Mouse (Mus musculus): Measurements from ENCODE around the gene Iars2.
A peak's percentile ranks its signal among the peaks of the same experiment; 100 is the strongest.
"Not testable (repeated sequence)": the region's sequence is repeated elsewhere in the genome, so short reads cannot be mapped to it uniquely, and the experiment has no call there.

Iars2 gene

DNA sequence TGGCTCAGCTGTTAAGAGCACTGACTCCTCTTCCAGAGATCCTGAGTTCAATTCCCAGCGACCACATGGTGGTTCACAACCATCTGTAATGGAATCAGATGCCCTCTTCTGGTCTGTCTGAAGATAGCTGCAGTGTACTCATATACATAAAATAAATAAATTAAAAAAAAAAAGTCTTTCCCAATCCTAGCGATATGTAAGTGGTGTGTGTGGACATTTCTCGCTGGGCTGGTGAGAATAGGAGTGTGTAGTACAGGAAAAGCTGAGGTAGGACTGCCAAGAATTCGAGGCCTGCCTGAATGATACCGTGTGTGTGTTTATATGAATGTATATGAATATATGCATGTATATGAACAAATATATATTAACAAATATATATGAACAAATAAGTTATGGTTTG is 2.2 kb upstream of the Iars2 start:
- DNase-seq = no peak

DNA sequence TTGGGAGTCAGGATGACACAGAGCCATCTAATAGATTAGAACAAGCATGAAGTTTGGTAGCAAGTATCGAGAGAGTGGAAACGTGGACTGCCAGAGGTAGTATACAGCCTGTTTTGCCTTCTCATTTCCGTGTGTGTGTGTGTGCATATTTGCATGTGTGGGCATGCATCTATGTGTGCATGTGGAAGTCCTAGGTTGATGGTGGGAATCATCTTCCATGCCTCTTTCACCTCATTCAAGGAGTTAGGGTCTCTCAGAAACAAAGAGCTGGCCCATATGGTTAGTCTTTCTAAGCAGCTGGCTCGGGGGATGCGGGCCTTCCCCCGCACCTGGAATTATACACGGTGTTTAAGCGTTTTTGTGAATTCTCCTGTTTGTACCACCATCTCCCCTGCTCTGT is 655 bp upstream of the Iars2 start:
- no peak for DNase-seq

DNA sequence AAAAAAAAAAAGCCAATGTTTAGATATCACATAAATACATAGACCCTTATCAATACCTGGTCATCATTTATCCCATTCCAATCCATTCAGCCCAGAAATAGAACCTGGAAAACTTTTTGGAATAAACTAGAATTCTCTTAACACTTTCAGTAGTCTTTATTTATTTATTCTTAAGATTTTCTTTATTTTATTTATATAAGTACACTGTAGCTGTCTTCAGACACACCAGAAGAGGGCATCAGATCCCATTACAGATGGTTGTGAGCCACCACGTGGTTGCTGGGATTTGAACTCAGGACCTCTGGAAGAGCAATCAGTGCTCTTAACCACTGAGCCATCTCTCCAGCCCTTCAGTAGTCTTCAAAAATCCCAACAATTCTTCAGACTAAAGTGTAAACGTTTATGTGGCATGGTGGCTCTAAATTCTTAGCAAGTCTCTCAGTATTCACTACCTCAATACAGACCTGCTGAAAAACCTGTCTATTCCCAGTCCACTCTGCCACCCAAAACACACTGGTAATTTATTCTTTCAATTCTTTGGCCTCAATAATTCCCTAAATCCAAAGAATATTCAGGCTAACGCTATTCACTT is 1.3 kb downstream of the Iars2 start:
- not testable (repeated sequence) for DNase-seq

DNA sequence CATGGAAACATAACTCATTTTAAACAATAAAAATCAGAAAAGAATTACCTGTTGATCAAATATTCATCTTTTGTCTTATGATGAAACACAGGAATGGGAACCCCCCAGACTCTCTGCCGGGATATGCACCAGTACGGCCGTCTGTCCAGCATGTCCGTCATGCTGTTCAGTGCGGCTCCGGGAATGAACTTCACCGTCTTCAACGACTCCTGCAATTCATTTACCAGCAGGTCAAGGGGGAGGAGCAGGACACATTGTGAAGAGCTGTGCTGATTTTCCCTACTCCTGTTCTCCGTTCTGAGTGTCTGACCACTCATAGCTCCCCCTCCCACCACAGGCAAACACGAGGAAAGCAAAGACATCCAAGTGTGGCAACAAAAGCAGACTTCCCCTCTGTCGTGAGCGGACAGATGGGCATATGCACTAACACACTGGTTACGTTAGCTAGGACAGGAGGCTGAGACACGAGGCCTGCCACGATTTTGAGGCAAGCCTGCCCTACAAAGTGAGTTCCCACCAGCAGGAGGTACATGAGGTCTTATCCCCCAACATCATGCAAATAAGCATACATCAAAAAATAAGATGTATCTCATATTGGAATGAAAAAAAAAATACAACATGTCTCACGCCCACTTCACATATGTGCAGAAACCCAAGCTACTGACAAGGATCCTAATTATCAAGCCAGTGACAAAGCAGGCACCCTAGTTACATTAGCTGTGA is 13.2 kb downstream of the Iars2 start:
- DNase-seq = no peak

DNA sequence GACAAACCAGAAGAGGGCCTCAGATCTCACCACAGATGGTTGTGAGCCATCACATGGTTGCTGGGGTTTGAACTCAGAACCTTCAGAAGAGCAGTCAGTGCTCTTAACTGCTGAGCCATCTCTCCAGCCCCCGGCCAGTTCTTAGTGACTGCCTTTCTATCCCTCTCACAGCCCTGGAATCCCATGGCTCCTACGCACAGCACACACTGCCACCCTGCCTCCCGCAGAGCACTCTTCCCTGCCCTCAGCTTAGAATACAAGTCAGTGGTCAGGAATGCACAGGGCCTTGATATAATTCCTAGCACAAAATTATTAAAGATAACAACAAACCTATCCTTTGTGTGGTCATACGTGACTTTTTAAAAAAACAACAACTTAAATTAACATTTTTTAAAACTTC is 14.7 kb downstream of the Iars2 start:
- DNase-seq = no peak

DNA sequence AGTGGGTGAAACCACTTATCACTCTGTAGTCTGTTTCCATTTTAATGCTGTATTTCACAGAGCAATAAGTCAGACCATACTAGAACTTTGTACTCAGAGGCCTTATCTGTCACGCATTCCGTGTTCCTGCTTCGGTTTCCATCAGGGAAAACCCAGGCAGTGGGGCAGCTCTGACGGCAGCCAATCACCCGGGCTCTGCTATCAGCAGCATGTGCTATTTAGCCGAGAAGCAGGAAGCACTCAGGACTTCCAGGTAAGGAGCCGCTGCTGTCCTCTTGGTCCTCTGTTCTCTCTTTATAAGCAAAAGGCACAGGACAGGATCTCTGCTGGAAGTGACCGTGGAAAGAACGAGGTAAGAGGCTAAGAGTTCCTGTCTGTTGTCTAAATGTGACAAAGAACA is 17.2 kb downstream of the Iars2 start:
- DNase-seq = no peak

DNA sequence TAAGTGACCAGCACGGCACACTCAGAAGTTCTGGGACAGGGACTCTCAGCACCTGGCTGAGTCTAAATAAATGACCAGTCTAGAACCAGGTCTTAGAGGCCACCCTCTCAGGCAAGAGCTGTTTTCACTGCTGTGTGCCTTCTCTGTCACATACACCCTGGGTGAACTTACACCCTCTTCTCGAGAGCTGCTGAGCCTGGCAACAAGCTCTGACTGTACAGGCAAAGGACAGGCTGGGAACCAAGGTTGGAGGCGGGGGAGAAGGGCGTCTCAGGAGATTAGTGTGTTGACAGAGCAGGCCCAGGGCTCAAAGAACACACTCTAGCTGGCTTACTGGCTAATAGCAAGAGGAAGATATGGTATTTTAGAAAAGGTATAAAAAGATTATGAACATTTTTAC is 20.3 kb downstream of the Iars2 start:
- no peak for DNase-seq

DNA sequence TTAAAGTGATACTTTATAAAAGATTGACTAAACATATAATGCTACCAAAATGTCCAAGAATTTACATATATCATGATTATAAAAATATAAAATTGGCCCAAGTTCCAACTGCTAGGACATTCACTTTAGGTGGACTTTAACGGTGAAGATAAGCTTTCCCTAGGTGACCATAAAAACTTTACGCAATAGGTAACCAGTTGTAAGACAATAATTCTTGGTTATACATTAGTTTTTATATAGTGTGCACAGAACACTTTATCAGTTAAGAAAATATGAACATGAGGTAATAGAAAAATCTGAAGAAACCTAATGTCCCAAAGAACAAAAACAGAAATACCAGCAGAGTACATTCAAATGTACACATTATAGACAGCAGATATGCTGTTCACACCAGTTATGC is 20.9 kb downstream of the Iars2 start:
- DNase-seq = no peak

DNA sequence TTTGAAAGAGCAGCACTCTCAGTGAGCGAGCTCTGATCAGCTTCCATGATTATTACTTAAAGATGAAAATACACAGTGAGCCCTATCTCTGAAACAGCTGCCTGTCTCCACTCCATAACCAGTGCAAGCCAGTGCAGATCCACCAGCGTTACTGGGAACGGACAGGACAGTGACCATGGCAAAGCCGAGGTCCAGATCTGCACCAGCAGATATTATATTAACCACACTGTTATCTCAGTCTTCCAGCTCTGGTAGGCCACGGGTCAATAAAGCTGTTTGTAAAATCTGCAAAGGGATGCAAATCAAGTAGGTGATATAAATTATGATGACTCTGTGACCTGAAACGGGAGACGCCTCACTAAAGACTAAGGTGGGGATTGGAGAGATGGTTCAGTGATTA is 21.6 kb downstream of the Iars2 start:
- no peak for DNase-seq

DNA sequence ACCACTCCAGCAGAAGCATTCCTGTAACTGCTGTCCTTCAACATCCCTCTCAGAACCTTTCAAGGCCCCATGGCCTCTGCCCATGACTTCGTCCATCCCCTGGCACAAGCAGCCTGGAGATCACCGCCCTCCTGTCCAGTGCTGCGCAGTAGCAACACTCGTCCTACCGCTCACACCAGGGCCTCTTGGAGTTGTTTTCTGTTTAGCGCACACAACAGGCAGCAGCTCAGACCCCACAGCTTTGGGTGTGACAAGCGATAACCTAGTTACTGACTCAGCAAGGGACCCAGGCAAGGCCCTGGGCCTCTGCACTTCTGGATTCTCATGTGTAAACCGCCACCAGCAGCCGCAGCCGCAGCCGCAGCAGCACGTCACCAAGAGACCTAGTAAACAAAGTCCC is 22.4 kb downstream of the Iars2 start:
- DNase-seq = no peak

DNA sequence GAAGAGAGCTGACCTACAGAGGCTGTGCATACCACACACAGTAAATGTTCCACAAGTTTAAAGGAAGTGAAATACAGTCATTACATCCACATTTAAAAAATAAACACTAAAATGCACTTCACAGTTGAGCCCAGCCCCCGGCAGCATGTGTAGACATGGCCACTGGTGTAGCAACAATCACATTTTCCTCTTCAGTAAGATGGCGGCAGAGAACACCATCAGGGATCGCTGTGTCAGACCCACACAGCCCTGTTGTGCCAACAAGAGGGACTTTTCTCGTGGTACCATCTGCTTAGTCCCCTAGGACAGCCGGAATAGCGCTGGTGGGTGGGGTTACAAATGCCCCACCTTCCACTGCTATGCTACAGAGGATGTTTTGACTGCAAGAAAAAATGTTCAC is 26.4 kb downstream of the Iars2 start:
- no peak for DNase-seq

DNA sequence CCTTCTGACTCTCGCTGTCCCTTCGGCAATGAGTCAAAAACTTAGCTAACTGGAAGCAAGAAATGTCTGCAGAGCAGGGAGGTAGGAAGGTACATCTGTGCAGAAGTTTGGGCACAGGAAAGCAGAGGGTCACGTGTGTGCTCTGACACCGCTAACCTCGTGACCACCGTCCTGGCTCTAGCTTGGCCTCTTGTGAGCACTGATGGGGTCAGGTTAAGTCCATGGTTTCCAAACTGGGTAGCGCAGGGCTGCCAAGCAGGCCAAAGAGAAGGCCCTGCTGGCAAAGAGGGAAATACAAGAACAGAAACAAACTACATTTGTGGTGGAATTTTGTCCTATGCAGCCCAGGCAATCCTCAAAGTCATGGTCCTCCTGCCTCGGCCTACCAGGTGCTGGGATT is 30.7 kb downstream of the Iars2 start:
- DNase-seq = no peak

DNA sequence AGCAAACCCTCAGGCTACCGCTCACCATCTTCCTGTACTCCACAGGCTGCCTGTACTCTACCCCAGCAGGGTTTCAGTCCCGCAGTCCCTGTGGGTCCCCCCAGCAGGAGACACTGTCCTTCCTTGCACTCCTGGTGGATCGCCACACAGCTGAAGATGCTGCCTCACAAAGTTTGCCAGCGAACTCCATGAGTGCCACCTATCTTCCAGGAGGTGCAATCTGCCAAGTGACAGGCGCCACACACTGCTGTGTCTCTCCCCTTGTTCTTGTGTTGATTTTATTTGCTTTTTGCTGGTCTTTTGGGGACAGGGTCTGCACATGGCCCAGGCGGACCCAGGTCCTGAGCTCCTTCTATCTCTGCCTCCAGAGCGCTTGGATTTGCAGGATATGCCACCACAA is 32.3 kb downstream of the Iars2 start:
- no peak for DNase-seq

DNA sequence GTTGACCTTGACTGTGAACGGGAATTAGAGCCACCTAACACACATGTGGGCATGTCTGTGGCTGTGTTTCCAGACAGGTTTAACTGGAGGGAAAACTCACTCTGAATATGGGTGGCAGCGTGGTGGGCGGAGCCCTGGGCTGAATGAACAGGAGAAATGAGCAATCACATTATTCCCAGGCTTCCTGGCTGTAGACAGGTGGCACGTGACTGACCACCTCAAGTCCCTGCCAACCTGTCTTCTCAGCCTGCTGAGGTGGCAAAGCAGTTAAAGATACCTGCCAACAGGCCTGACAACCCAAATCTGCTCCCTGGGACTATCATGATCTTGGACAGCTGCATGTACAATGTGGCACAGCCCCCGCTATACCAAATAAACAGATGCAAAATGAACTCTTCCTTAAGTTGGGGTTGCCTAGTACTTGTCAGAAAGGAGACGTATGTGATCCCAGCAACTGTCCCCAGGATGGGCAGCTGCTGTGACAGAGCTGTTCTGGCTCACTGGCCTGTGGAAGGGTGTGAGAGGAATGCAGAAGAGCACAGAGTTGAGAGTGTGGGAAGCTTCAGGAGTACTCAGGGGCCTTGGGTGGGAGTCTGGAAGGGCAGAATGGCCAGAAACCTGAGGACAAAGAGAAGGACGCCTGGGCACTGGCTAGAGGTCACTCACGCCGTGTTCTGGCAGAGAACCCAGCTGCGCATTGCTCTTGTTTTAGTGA is 36.4 kb downstream of the Iars2 start:
- peak; percentile 25 for DNase-seq

DNA sequence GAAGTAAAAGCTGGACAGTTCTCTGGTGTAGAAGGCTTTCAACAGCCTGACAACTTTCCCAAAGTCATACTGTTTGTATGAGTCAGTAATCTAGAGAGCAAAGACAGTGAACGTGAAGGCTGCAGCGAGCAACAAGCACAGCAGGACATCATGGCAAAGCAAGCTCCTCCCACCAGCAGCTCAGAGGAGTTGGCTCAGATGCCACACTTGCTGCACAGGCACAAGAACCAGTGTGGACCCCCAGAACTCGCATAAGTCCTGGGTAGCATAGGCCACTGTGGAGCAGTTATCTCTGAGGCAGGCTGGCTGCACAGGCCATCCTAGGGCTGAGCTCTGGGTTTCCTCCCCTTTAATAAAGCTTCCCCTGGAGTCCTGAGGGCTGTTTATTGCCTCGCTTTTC is 37.9 kb downstream of the Iars2 start:
- DNase-seq = no peak

DNA sequence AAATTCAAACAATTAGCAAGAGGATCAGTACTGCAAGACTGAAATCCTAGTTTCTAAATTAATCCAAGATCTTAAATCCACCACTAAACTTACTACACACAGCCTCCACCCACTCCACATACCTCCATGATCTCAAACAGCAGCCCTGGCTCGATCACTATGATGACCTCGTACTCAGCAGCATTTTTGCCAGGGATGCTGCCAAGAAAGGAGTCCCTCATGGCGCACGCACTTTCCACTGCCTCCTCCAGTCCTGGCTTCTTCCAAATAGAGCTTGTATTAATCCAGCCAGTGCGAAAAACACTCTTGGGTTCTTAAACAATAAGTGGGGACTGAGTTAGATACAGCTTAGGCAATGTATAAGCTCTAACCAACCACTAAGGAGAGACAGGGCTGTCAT is 40.0 kb downstream of the Iars2 start:
- no peak for DNase-seq

DNA sequence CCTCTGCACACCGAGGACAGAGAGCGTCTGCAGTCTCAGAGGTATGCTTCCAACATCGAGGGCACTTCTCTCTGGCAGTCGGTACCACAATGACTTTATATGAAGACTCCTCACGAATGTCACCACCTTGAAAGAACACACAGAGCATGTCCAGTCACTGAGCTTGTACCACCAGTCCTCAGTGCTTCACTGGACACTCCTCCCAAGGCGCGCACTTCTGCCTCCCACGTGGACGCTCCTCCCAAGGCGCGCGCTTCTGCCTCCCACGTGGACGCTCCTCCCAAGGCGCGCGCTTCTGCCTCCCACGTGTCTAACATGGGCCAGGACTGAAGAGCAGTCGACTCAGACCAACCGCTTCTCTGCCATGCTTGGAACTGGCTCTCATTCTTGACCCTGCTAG is 42.1 kb downstream of the Iars2 start:
- no peak for DNase-seq

DNA sequence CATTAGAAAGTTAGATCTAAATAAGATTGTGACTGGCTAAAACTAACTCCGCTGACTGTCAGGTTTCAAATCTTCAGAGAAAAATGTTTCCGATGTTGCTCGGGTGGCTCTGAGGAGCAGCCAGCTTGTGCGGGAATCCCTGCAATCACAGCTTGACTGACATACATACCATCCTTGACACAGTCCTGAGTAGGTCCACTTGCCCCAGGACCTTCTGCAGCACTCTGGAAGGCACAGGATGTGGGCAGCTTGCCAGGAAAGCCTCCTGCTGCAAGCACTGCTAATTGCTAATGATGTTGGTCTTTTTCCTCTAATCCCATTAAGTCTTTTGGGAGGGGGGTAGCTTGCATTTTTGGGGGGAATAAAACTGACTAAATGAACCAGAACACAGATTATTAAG is 44.0 kb downstream of the Iars2 start:
- peak; percentile 65 for DNase-seq

DNA sequence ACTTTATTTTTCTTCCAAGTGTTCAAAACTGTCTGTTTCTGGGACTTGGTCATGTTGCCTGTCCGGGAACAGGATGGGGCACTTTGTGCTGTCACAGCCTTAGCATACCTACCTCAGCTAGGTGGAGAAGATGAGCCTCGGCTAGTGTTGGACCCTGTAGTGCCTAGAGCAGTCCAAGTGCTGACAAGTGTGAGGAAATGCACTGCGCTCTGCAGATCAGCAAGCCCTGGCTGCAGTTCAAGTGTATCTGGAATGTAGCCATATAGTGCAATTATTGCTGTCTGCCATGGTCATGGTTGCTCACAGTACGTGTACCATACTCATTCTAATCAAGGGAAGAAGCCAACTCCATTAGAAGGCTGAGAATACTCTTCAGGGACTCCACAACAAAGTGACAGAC is 44.5 kb downstream of the Iars2 start:
- DNase-seq = peak; percentile 73

DNA sequence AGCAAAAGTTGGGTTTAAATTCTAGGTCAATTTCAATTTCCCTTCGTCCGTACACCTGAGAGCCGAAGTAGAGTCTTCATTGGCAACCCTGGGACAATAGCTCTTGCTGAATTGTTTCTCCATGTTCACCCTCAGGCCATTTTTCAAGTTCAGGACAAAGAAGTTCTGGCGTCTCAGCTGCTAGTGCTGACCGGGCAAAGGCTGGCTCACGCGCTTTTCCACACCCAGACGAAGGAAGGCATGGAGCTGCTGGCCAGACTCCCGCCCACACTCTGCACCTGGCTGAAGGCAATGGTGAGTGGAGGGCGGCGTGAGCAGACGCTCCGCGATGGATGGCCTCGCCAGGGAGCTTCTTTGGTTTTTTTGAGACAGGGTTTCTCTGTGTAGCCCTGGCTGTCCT is 45.9 kb downstream of the Iars2 start:
- no peak for DNase-seq

DNA sequence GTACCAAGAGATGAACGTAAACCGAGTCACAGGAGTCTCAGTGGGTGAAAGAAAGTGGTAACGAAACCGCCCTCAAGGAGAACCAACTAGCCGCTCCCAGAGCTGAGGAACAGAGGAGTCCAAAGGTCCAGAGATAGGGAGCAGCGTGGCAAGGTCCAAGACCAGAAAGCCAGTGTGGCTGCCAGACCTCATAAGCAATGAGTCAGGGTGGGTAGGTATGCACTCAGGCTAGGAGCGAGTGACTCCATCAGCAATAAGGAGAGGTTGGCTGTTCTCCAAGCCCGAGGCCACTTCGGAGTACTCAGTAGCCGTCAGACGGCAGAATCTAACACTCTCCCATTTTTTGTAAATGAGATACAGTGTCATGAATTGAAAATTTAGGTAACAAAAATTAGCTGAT is 46.4 kb downstream of the Iars2 start:
- no peak for DNase-seq

DNA sequence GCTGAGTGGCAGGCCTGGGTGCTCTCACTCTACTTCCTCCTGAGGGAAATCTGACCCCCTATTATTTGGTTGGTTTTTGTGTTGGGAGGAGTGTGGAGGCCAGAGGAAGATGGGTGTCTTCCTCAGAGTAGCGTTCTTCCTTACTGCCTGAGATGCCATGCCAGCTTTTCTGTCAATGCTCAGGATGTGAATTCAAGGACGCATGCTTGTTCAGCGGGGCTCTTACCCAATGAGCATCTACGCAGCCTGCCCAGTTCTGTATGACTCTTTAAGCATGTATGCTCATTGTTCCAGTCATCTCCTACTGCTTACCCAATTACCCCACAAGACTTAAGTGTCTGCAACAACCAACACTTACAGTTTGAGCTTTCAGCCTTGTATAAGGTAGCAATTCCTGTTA is 48.6 kb downstream of the Iars2 start:
- no peak for DNase-seq

DNA sequence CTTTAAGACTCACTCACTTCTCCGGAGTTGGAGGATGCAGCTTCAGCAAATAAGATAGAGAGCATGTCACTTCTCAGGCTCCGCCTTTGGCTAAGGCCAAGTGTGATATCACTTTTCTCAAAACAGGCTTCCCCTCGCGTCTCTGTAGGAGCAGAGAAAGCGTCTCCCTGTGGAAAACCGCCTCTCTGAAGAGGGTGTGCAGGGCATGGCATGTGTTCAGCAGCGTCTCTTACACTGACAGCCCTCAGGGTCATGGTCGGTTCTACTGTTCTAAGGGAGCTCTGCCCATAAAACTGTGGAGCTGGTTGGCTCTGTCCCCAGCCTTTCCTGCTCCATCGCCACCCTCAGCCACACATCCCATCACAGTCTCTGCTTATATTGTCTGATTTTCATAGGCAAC is 49.9 kb downstream of the Iars2 start:
- no peak for DNase-seq

DNA sequence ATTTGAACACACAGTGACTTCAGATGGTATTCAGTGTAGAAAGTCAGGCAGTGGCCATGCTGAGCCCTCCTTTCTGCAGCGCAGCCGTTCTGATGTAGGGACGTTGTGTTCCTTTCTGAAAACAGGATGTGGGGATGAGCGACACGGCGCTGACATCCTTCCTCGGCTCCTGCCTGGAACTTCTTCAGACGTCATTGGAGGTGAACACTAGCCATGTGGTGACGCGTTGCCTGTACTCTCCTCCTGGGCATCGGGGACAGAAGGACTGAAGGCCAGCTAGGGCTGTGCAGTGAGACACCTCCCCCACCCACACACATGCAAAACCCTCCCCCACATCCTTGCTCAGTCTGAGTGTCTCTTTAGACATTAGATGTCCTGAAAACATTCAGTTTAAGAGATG is 52.2 kb downstream of the Iars2 start:
- DNase-seq = no peak

DNA sequence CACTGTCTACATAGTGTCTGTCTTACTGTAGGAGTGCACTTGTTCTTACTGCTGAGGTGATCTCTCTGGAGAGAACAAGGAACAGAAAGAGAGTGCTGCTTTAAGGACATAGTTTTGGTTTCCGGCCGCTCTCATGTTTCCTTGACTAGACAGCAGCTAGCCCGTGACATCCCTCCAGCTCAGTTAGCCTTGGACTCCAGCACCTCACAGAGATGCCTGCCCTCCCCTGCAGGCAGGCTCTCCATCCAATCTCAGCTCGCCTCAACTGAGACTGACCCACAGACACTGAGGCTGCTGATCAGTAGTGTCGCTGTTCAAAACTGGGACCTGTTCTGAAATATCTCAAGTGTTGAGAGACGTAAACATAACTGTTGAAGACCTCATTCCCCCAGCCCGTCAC is 53.2 kb downstream of the Iars2 start:
- DNase-seq = no peak

All from cerebellum, adult 9-11 months (tissue).